Mouse (Mus musculus): ENCODE measurements around the gene Vmn1r39. TPM values are rescaled to one million over a fixed set of nuclear protein-coding genes. Genes with fewer than 3 reads are reported as not detected.

Vmn1r39 gene
- polyA plus RNA-seq, 1 experiment from 2014 or later, result not detected

Other genes with a start within 250 kb of the Vmn1r39 start
- gene Vmn1r33, start 192.3 kb downstream of the Vmn1r39 start, polyA plus RNA-seq (2015; fragmentation: Nextera tagmentation; extraction: Ambion mirVana), result not detected in 2 replicates
- not detected in 2 replicates for gene Vmn1r34, start 166.7 kb downstream of the Vmn1r39 start, polyA plus RNA-seq (2015; fragmentation: Nextera tagmentation; extraction: Ambion mirVana)
- gene Vmn1r35, start 124.7 kb downstream of the Vmn1r39 start, polyA plus RNA-seq (2015; fragmentation: Nextera tagmentation; extraction: Ambion mirVana), result not detected in 2 replicates
- not detected in 2 replicates for gene Vmn1r36, start 91.4 kb downstream of the Vmn1r39 start, polyA plus RNA-seq (2015; fragmentation: Nextera tagmentation; extraction: Ambion mirVana)
- gene Vmn1r37, start 81.2 kb downstream of the Vmn1r39 start, polyA plus RNA-seq (2015; fragmentation: Nextera tagmentation; extraction: Ambion mirVana), result not detected in 2 replicates
- gene Vmn1r38, start 28.0 kb downstream of the Vmn1r39 start, polyA plus RNA-seq (2015; fragmentation: Nextera tagmentation; extraction: Ambion mirVana), result not detected in 2 replicates
- gene Gng12, start 85.8 kb upstream of the Vmn1r39 start, polyA plus RNA-seq (2015; fragmentation: Nextera tagmentation; extraction: Ambion mirVana), result 132 and 149 TPM in 2 replicates
- 18.1 and 18.3 TPM in 2 replicates for gene Gadd45a, start 226.8 kb upstream of the Vmn1r39 start, polyA plus RNA-seq (2015; fragmentation: Nextera tagmentation; extraction: Ambion mirVana)

Data from stomach, embryonic 16.5 days (tissue).